Mouse (Mus musculus) heart, postnatal 0 days (tissue): ENCODE results near the gene Adcy2. TPM values are rescaled to one million over a fixed set of nuclear protein-coding genes. Genes with fewer than 3 reads are reported as not detected.

Experiments used
- ATAC-seq: fragments of 200-750 bp; cut with Nextera tagmentation; 2 replicates; pipeline ENCODE4 v1.8.0; 2017; ENCODE audit warnings: low read depth, moderate number of reproducible peaks, moderate library complexity; ENCODE audit not compliant: insufficient read depth
- DNase-seq: peaks from one replicate; pipeline ENCODE4 v3.0.0-alpha.2; 2016; ENCODE audit warnings: low spot score
- H3K27ac ChIP-seq: fragments of 300-500 bp; sonication (generic); 2 replicates; pipeline ENCODE4 v1.5.1; 2014; ENCODE audit warnings: low read depth, mild to moderate bottlenecking
- H3K27me3 ChIP-seq: fragments of 300-500 bp; sonication (generic); 2 replicates; pipeline ENCODE4 v1.6.1; 2014; ENCODE audit warnings: low read length, mixed read lengths; ENCODE audit not compliant: control insufficient read depth, insufficient read depth
- H3K36me3 ChIP-seq: fragments of 300-500 bp; sonication (generic); replicated peaks from 2 replicates; pipeline ENCODE4 v1.6.1; 2014; ENCODE audit warnings: low read length, mixed read lengths; ENCODE audit not compliant: control insufficient read depth, insufficient read depth
- H3K4me1 ChIP-seq: fragments of 300-500 bp; sonication (generic); 2 replicates; pipeline ENCODE4 v1.6.1; 2014; ENCODE audit warnings: antibody characterized with exemption; ENCODE audit not compliant: control insufficient read depth, insufficient read depth
- H3K4me2 ChIP-seq: fragments of 300-500 bp; sonication (generic); 2 replicates; pipeline ENCODE4 v1.6.1; 2014; ENCODE audit warnings: low read depth, mild to moderate bottlenecking, low read length, moderate library complexity
- H3K4me3 ChIP-seq: fragments of 300-500 bp; sonication (generic); 2 replicates; pipeline ENCODE4 v1.5.1; 2014; ENCODE audit warnings: low read depth, low read length
- H3K9ac ChIP-seq: fragments of 300-500 bp; sonication (generic); replicated peaks from 2 replicates; pipeline ENCODE4 v1.6.1; 2014; ENCODE audit warnings: low read depth, low read length, mixed read lengths
- H3K9me3 ChIP-seq: fragments of 300-500 bp; sonication (generic); replicated peaks from 2 replicates; pipeline ENCODE4 v1.6.1; 2016; ENCODE audit warnings: low read length; ENCODE audit not compliant: control insufficient read depth
- CTCF ChIP-seq: IDR thresholded peaks from 2 replicates; pipeline ENCODE4 v1.5.1; 2016; ENCODE audit warnings: antibody characterized with exemption, control low read depth, low read depth
- EP300 ChIP-seq: IDR thresholded peaks from 2 replicates; pipeline ENCODE4 v1.6.1; 2016; ENCODE audit warnings: antibody characterized with exemption, low read depth
- WGBS: fragments of 180-500 bp; shearing (Covaris S2); extraction: QIAGEN DNeasy Blood & Tissue Kit; methylation state at CpG from one replicate; pipeline ENCODE4 v1.1.7; 2014; 5-methylcytosine and 5-hydroxymethylcytosine counted together
- polyA plus RNA-seq: library from polyadenylated mRNA; unstranded; fragments of >200 nt; fragmentation: Nextera tagmentation; extraction: Ambion mirVana; gene quantifications from 2 replicates; pipeline ENCODE4 v1.2.1, GENCODE M21; 2015
- total RNA-seq: library from RNA; depleted of rRNA; stranded (reverse); fragments of >200 nt; gene quantifications from 2 replicates; pipeline ENCODE4 v1.2.3, GENCODE M21; 2014; ENCODE audit warnings: low replicate concordance

The Adcy2 gene
- total and polyA plus RNA-seq, 2 experiments from 2014 or later, result 0.19 to 0.34 TPM

- Histone ChIP-seq H3K4me1 (no peaks in the 10 kb centered on the region), H3K27ac (no peak overlapping the region), H3K36me3 (no peaks in the 10 kb centered on the region), H3K4me3 (no peak overlapping the region), H3K9ac (no peak overlapping the region), H3K9me3 (no peaks in the 10 kb centered on the region), H3K4me2 (no peak overlapping the region), H3K27me3 (no peaks in the 10 kb centered on the region)
- TF ChIP-seq EP300 (no peak), CTCF (no peak)
- no peak for ATAC-seq
- 50% methylated on average over 1 of the region's 1 CpGs for WGBS
- DNase-seq, result no peak
Measured at GRCm38 (mm10) chr13:68867940-68868655, 131.2 kb downstream of the Adcy2 start.

GRCm38 (mm10) chr13:68860036-68860435 is 139.3 kb downstream of the Adcy2 start:
- Histone ChIP-seq H3K27me3 (no peaks in the 10 kb centered on the region), H3K4me1 (no peaks in the 10 kb centered on the region), H3K27ac (no peak overlapping the region), H3K36me3 (no peaks in the 10 kb centered on the region), H3K4me3 (no peak overlapping the region), H3K9ac (no peak overlapping the region), H3K9me3 (0 out of 2 replicates have a peak, but pooled peaks cover 3% of the 10 kb centered on the region), H3K4me2 (no peak overlapping the region)
- TF ChIP-seq EP300 (no peak), CTCF (no peak)
- DNase-seq (no peak), ATAC-seq (no peak)
- 52% methylated on average over 4 of the region's 4 CpGs for WGBS

GRCm38 (mm10) chr13:68848265-68848664 is 151.1 kb downstream of the Adcy2 start:
- Histone ChIP-seq H3K27me3 (no peaks in the 10 kb centered on the region), H3K4me1 (no peaks in the 10 kb centered on the region), H3K36me3 (no peaks in the 10 kb centered on the region), H3K4me3 (no peak overlapping the region), H3K9ac (no peak overlapping the region), H3K27ac (no peak overlapping the region), H3K9me3 (no peaks in the 10 kb centered on the region), H3K4me2 (no peak overlapping the region)
- WGBS, result 50% methylated on average over 3 of the region's 3 CpGs
- DNase-seq (no peak), ATAC-seq (no peak)
- TF ChIP-seq EP300, result no peak
- no peak for TF ChIP-seq CTCF

- Histone ChIP-seq H3K27ac (no peak overlapping the region), H3K9me3 (no peaks in the 10 kb centered on the region), H3K36me3 (no peaks in the 10 kb centered on the region), H3K27me3 (no peaks in the 10 kb centered on the region), H3K4me3 (no peak overlapping the region), H3K4me2 (no peak overlapping the region), H3K9ac (no peak overlapping the region), H3K4me1 (no peaks in the 10 kb centered on the region)
- DNase-seq, result no peak
- no peak for ATAC-seq
- TF ChIP-seq CTCF (no peak), EP300 (no peak)
- WGBS, result 39% methylated on average over 2 of the region's 2 CpGs
Measured at GRCm38 (mm10) chr13:68839517-68839916, 159.8 kb downstream of the Adcy2 start.

- TF ChIP-seq CTCF (no peak), EP300 (no peak)
- Histone ChIP-seq H3K4me2 (no peak overlapping the region), H3K4me1 (no peaks in the 10 kb centered on the region), H3K27ac (no peak overlapping the region), H3K4me3 (no peak overlapping the region), H3K9ac (no peak overlapping the region), H3K36me3 (no peaks in the 10 kb centered on the region), H3K27me3 (no peaks in the 10 kb centered on the region), H3K9me3 (no peaks in the 10 kb centered on the region)
- DNase-seq (no peak), ATAC-seq (no peak)
Measured at GRCm38 (mm10) chr13:68836183-68836582, 163.2 kb downstream of the Adcy2 start.
